Mouse (Mus musculus) activated CD4-positive, CD25-positive, alpha-beta regulatory T cell, adult 4 months (primary cell): Measurements from ENCODE around the gene Cfap46. TPM values are rescaled to one million over a fixed set of nuclear protein-coding genes. Genes with fewer than 3 reads are reported as not detected.
"Not testable (repeated sequence)": the region's sequence is repeated elsewhere in the genome, so short reads cannot be mapped to it uniquely, and the experiment has no call there.

Source experiments
- ATAC-seq: one replicate; pipeline ENCODE4 v1.8.0; 2017
- polyA plus RNA-seq, 2 experiments: library from polyadenylated mRNA; unstranded; fragments of 100-300 nt; shearing (Covaris generic); gene quantifications; one replicate each; pipeline ENCODE4 v1.2.1; 2017

The Cfap46 gene
- polyA plus RNA-seq, 2 experiments from 2014 or later = not detected

DNA sequence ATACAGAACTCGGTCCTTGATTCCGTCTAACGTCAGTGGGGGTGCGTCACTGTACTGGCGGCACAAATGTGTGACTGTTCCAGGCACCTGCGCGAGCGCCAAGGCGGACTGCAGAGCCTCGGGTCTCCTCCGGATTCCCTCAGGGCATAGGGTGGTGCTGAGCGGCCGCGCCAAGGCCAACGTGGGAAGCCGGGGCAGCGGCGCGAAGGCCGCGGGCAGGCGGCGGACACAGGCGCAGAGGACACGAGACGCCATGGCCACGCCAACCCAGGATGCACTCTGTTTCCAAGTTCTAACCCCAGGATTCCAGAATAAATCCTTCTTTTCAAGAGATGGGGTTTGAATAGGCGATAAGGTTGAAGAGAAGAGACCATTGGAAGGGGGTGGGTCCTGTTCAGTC is 23.7 kb downstream of the Cfap46 start:
- not testable (repeated sequence) for ATAC-seq

DNA sequence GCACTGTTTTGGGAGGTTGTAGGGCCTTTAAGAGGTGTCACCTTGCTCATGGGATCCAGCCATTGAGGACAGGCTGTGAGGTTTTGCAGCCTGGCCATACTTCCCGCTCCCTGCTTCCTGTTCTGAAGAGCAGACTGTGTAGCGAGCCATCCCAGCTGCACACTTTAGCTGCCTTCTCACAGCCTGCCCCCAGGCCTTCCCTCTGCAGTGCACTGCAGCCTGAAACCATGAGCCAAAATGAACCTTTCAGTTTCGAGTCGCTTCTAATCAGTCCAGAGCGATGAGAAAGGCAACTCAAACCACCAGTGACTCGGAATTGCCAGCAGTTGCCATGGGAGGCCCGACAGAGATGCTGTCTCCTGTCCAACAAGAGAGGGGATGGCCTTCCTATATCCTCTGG is 33.9 kb downstream of the Cfap46 start:
- no peak for ATAC-seq

- peak; percentile 52 for ATAC-seq
These were observed 35.4 kb downstream of the Cfap46 start for GRCm38 (mm10) chr7:139648107-139648824.

- no peak for ATAC-seq
These were observed 50.2 kb downstream of the Cfap46 start for GRCm38 (mm10) chr7:139633393-139633792.

GRCm38 (mm10) chr7:139625156-139625555 is 58.5 kb downstream of the Cfap46 start:
- no peak for ATAC-seq

DNA sequence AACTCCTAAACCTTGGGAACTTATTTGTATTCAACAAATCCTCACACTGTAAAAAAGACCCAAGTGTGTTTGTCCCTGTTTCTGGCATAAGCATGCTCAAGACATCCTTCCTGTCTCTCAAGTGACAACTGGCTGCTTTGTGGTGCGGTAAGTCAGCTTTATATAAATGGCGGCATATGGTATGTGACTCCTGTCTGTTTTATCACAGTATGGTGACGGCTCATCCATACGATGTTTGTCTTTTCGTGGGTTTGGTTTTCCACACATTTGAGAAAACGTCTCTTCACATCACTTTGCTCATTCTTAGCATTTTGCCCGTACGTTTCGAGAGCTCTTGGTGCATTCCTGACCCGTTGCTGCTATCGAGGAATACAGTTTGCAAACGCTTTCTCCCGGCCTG is 61.0 kb downstream of the Cfap46 start:
- ATAC-seq = no peak

DNA sequence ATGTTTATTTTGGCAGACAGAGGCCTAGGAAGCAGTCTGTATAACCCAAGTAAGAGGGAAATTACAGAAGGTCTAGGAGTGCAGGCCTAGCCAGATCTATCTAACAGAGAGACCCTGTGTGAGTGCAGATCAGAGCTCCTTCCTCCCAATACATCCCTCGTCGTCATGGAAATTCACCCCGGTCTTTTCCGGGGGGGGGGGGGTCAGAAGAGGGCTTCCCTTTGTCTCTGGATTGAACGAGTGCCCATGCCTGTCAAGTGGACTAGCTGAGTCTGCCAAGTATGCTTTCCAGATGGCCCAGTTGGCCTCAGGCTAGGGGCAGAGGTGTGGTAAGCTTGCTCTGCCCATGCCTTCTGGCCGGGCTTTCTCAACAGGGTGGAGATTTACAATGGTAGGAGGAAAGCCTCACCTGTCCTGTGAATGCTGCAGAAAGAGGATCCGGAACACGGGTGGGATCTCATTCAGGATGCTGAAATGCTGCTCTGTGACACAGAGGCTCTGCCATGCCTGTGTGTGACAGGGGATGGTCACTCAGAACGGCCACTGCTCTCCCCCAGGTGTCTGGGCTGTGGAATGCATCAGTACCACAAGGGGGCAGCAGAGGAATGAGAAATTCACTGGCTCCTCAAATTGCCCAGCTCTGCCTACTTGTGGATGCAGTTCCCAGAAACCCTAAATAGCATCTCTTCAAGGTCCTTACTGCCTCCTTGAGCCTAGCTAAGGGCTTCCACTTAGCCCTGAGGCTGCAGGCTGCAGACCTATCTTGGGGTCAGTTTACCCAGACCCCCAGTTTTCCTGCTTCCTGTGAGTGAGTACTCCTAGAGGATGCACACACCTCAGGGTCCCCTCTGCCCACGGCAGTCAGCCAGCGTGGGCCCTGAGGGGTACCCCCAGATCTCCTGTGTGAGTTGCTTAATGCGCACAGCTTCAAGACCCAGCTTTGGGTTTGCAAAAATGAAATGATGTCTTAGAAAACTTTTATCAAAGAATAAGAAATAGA is 67.5 kb downstream of the Cfap46 start:
- no peak for ATAC-seq

DNA sequence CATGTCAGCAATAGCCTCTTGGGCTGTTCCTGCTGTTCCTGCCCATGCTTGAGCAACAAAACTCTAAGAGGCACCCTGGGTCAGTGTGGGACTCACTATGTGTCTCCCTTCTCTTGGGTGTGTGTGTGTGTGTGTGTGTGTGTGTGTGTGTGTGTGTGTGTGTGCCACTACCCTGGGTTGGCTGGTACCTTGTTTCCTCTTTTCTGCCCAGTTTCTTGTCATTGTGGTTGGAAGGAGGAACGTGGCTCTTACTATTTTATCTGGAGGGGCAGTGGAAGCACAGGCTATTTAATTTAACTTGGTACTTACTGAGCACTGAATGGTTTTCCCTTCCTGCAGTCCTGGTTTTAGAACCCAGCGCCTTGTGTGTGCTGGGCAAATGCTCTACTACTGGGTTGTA is 73.3 kb downstream of the Cfap46 start:
- ATAC-seq = no peak

DNA sequence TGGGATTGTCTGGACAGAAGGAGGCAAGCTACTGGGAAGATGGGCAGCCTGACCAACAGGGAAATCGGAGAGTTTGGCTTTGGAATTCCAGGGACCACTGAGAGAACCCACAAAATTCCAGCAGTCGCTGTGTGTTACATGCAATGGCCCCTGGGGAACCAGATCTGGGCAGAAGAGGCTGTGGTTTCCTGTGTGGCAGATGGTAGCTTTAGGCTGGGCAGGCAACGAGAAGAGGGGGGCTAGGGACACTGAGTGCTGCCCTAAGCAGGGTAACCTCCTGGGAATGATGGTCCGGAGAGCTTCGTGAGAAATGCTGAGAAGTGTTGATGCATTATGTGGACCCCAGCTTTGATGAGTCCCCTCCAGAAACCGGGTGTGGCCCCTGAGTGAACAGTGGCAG is 87.8 kb downstream of the Cfap46 start:
- ATAC-seq = no peak

- ATAC-seq = no peak
These were observed 88.3 kb downstream of the Cfap46 start for GRCm38 (mm10) chr7:139595311-139595710.

DNA sequence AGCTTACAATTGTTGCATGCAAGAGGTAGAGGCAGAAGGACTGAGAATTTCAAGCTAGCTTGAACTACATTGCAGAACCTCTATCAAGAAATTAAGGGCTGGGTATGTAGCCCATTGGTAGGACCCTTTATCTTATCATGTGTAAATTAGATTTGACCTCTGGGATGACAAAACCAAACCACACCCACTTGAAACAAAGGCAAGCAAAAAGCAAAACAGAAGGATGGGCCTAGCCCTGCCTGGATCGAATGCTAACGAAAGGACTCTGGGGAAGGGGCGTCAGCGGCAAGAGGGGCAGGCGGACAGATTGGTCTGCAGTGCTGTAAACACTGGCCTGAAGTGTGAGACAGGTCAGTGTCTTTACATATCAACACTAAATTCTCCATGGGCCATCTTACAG is 92.3 kb downstream of the Cfap46 start:
- ATAC-seq = no peak

DNA sequence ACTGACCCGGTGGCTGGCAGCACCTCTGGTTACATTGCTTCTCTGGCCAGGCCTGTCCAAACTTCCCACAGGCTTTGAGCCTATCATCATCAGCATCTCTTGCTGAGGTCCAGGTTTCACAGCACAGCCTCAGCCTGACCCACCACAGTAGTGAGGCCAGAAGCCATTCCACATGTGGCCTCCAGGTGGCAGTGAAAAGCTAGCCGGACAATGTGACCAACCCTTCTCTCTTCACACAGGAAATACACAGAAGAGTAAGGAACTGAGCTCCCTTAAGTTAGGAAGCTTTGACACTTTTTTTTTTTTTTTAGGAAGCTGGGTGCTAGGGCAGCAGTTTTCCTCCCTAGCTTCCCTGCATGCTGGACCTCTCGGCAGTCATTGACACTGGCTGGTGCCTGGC is 93.3 kb downstream of the Cfap46 start:
- no peak for ATAC-seq

GRCm38 (mm10) chr7:139587919-139588318 is 95.7 kb downstream of the Cfap46 start:
- ATAC-seq = no peak

DNA sequence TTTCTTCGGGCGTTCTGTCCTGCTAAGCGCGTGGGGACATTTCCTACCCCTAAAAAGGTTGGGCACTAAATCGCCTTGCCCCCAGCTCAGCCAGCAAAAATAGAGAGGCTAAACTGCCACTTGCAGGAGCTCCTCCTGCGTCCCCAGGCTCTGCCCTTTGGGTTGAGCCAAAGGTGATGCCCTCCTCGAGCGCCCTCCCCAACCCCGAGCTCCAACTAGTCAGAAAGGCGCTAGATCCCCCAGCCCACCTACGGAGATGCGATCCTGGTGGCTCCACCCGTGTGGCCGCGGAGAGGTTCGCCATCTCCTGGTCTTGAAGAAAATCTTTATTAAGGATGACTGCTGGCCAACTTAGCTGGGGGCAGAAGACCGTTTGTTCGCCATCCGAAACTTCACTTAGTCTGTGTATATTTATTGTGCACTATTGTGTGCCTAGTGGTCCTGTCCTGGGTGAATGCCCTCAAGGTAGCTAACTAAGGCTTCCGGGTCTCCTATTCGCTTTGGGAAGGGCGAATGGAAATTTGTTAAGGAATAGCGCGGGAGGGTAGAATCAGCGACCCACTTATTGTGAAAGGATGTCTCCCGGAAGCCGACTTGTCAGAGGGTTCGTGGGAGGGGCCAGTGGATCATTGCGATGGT is 98.3 kb downstream of the Cfap46 start:
- no peak for ATAC-seq

- ATAC-seq = no peak
These were observed 99.1 kb downstream of the Cfap46 start for GRCm38 (mm10) chr7:139584221-139585175.

DNA sequence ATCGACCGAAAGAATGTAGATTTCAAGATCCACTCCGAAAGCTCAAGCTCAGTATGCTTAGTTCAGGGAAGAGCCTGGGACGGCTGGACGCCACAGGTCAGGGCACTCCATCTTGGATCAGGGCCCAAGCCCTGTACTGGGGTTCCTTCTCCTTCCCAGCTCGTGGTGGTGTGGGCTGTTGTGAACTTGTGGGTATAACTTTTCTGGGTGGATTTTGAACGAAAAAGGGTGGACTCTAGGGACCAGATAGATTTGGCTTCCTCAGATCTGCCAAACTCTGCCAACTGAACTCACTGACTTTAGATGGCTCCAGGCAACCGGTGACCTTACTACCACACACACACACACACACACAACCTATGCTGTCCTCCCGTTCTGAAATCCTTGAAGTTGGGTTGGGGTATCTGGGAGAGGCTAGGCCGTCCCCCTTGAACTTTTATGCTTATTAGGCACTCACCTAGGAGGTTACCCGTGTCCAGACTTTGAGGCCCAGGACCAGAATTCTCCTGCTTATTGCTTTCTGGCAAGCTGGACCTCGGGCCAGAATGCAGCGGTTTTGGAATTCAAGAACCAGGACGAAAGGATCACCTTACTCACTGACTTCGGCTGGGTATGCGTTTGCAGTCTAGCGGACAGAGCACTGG is 100.4 kb downstream of the Cfap46 start:
- no peak for ATAC-seq

GRCm38 (mm10) chr7:139582595-139582994 is 101.0 kb downstream of the Cfap46 start, which contains the start of gene Nkx6-2:
Nkx6-2 (minus strand) TSS chr7:139582797.
- ATAC-seq = no peak

DNA sequence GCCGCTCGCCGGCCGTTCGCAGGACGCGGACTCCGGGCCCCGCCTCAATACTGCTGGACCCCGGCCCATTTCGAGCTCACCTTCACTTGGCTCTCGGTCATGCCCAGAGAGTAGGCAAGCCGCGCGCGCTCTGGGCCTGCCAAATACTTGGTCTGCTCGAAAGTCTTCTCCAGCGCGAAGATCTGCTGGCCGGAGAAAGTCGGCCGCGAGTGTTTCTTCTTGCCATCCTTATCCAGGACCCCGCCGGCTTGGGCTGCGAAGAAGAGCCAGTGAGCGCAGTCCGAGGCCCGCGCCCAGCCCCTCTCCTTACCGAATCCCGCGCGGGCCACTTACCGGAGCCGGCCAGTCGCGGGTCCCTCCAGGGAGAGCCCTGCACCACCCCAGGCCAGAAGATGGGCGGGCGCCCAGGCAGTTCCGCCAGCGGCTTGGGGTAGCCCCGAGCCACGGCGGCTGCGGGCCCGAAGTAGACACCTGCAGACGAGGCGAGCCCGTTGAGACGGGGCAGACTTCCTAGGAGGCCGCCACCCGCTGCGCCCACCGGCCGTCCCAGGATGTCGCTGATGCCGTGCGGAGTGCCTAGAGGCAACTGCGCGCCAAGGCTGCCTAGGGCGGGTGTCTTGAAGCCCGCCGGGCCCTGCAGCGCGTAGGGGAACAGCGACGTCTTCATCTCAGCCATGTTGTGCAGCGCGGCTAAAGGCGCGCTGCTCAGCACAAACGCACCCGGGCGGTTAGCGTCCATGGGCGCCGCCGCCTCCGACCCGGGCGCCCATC is 101.6 kb downstream of the Cfap46 start:
- ATAC-seq = no peak

GRCm38 (mm10) chr7:139580851-139581775 is 102.5 kb downstream of the Cfap46 start:
- no peak for ATAC-seq
